Mouse (Mus musculus) limb, embryonic 11.5 days (tissue): Measurements from ENCODE around the gene Ptgis. TPM values are rescaled to one million over a fixed set of nuclear protein-coding genes. Genes with fewer than 3 reads are reported as not detected.

Source experiments
- ATAC-seq: fragments of 200-750 bp; cut with Nextera tagmentation; 2 replicates; pipeline ENCODE4 v1.8.0; 2017; ENCODE audit warnings: low read depth; ENCODE audit not compliant: insufficient number of reproducible peaks, low FRiP score, low TSS enrichment
- DNase-seq: peaks from one replicate; pipeline ENCODE4 v3.0.0-alpha.2; 2015; ENCODE audit warnings: low spot score
- H3K27ac ChIP-seq: fragments of 300-500 bp; sonication (generic); replicated peaks from 2 replicates; pipeline ENCODE4 v1.5.1; 2014; ENCODE audit warnings: low read depth, mild to moderate bottlenecking, low read length
- H3K27me3 ChIP-seq: fragments of 300-500 bp; sonication (generic); 2 replicates; pipeline ENCODE4 v1.6.1; 2014; ENCODE audit warnings: mild to moderate bottlenecking, low read length, mixed read lengths; ENCODE audit not compliant: control insufficient read depth, insufficient read depth
- H3K36me3 ChIP-seq: fragments of 300-500 bp; sonication (generic); 2 replicates; pipeline ENCODE4 v1.6.1; 2014; ENCODE audit warnings: mild to moderate bottlenecking, low read length, moderate library complexity, mixed read lengths; ENCODE audit not compliant: control insufficient read depth, insufficient read depth
- H3K4me1 ChIP-seq: fragments of 300-500 bp; sonication (generic); 2 replicates; pipeline ENCODE4 v1.6.1; 2014; ENCODE audit warnings: low read length, mixed read lengths; ENCODE audit not compliant: control insufficient read depth, insufficient read depth
- H3K4me2 ChIP-seq: fragments of 300-500 bp; sonication (generic); 2 replicates; pipeline ENCODE4 v1.6.1; 2014; ENCODE audit warnings: low read depth, mild to moderate bottlenecking, moderate library complexity; ENCODE audit not compliant: severe bottlenecking
- H3K4me3 ChIP-seq: fragments of 300-500 bp; sonication (generic); 2 replicates; pipeline ENCODE4 v1.5.1; 2014; ENCODE audit warnings: low read depth, low read length
- H3K9ac ChIP-seq: fragments of 300-500 bp; sonication (generic); 2 replicates; pipeline ENCODE4 v1.6.1; 2014; ENCODE audit warnings: mild to moderate bottlenecking, low read length
- H3K9me3 ChIP-seq: fragments of 300-500 bp; sonication (generic); 2 replicates; pipeline ENCODE4 v1.6.1; 2016; ENCODE audit warnings: low read length; ENCODE audit not compliant: control insufficient read depth
- WGBS: fragments of 180-500 bp; shearing (Covaris S2); extraction: QIAGEN DNeasy Blood & Tissue Kit; methylation state at CpG from one replicate; pipeline ENCODE4 v1.1.7; 2014; 5-methylcytosine and 5-hydroxymethylcytosine counted together
- polyA plus RNA-seq: library from polyadenylated mRNA; unstranded; fragments of >200 nt; fragmentation: Nextera tagmentation; extraction: Ambion mirVana; gene quantifications from 2 replicates; pipeline ENCODE4 v1.2.1, GENCODE M21; 2014

Gene Ptgis
- polyA plus RNA-seq, 1 experiment from 2014 or later: 19.6 TPM

GRCm38 (mm10) chr2:167220736-167221135 is 19.7 kb downstream of the Ptgis start:
- DNase-seq (no peak), ATAC-seq (no peak)
- no peaks in the 10 kb centered on the region for H3K36me3 ChIP-seq
- H3K4me1 ChIP-seq: no peaks in the 10 kb centered on the region
- no peak overlapping the region for H3K9ac ChIP-seq
- no peak overlapping the region for H3K4me2 ChIP-seq
- no peak overlapping the region for H3K27ac ChIP-seq
- H3K27me3 ChIP-seq: no peaks in the 10 kb centered on the region
- H3K4me3 ChIP-seq: no peak overlapping the region
- H3K9me3 ChIP-seq: no peaks in the 10 kb centered on the region
- WGBS: 85% methylated on average over 5 of the region's 5 CpGs

DNA sequence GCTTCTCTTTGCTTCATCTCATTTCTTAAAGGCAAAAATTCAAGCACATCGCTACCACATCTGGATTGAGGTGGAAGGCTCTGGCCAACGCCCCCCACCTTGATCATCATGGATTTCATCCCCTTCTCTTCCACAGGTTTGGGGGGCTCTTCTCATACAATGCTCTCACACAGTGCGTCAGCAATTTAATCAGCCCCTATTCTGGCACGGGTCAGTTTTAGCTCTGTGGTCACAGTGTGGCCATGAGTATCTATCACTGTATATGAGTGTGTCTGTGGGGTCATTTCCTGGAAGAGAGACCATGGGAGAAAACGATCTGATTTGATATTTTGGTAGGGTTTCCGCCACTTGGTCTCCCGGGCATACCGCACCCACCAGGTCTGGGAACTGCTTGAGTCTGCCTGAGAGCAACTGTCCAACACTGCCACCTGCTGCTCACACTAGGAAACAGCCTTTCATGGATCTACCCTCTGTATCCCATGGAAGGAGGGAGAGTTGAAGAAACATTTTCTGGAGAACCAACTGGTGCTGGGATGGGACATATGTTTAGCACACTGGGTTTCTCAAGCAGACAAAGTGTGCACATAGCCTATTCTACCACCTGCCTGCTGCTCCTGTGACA is 21.1 kb downstream of the Ptgis start:
- Histone ChIP-seq H3K4me3 (no peak overlapping the region), H3K36me3 (no peaks in the 10 kb centered on the region), H3K9ac (no peak overlapping the region), H3K27me3 (no peaks in the 10 kb centered on the region), H3K4me2 (no peak overlapping the region), H3K9me3 (no peaks in the 10 kb centered on the region), H3K27ac (no peak overlapping the region), H3K4me1 (no peaks in the 10 kb centered on the region)
- 55% methylated on average over 8 of the region's 8 CpGs for WGBS
- DNase-seq: peak; percentile 89
- ATAC-seq: no peak

DNA sequence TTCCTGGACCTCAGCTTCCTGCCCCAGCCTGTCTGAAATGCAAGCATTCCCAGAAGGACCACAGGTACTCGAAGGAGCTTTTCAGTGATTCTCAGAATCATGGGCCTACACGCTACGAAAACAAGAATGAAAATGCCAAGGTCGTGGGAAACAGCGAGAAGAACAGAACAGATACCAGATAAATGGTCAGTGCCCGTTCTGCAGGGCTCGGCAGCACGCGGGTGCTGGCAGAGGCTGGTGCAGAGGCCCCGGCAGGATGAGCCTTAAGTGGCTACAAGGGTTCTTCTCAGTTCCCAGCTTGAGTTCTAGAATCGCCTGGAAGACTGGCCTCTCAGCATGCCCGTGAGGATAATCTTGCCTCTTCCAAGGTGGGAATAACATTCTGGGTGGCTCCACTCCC is 26.7 kb downstream of the Ptgis start:
- no peak overlapping the region for H3K9ac ChIP-seq
- peaks cover 6% of the 10 kb centered on the region; the same call in 1 of the 2 replicates for H3K36me3 ChIP-seq

DNA sequence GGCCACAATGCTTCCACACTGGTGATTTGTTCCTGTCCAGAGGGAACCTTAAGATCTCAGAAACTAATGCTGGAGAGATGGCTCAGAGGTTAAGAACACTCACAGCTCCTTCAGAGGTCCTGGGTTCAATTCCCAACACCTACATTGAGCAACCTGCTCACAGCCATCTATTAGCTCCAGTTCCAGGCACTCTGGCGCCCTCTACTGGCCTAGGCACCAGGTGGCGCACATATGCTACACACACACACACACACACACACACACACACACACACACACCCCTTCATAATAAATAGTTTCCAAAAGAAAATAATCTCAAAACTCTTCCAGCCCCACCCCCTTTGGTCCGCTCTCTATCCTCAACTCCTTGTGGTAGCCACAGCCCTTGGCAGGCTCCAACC is 27.3 kb downstream of the Ptgis start:
- no peaks in the 10 kb centered on the region for H3K27me3 ChIP-seq
- H3K9me3 ChIP-seq: no peaks in the 10 kb centered on the region
- no peak overlapping the region for H3K9ac ChIP-seq
- WGBS: 90% methylated on average over 3 of the region's 3 CpGs
- no peak overlapping the region for H3K4me3 ChIP-seq
- ATAC-seq: no peak
- peaks cover 6% of the 10 kb centered on the region; the same call in 1 of the 2 replicates for H3K36me3 ChIP-seq
- H3K27ac ChIP-seq: no peak overlapping the region
- H3K4me1 ChIP-seq: no peaks in the 10 kb centered on the region
- no peak overlapping the region for H3K4me2 ChIP-seq
- no peak for DNase-seq

More for the DNA sequence above, 26.7 kb downstream of the Ptgis start:
- Histone ChIP-seq H3K4me2 (no peak overlapping the region), H3K4me1 (no peaks in the 10 kb centered on the region), H3K27me3 (no peaks in the 10 kb centered on the region), H3K27ac (no peak overlapping the region), H3K9me3 (no peaks in the 10 kb centered on the region), H3K4me3 (no peak overlapping the region)
- 94% methylated on average over 12 of the region's 12 CpGs for WGBS
- ATAC-seq (no peak), DNase-seq (no peak)

DNA sequence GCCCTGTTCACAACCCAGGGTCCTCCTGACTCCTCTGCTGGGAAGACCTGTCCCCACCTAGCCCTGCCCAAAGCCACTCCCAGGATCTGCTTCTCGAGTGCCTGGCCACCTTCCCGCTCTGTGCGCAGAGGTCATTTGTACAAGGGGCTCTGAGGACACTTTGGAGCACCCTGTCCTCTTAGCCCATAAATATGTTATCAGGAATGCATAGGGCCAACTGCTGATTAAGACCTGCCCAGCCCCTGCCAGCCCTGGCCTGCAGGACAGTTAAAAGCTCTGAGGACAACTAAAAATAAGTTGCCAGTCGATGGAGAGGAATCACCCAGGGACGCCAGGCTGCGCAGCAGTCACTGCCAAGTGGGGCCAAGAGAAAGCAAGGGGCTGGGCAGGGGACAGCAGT is 27.9 kb downstream of the Ptgis start:
- Histone ChIP-seq H3K9ac (no peak overlapping the region), H3K27ac (no peak overlapping the region), H3K27me3 (no peaks in the 10 kb centered on the region), H3K4me2 (no peak overlapping the region), H3K9me3 (no peaks in the 10 kb centered on the region), H3K36me3 (peaks cover 6% of the 10 kb centered on the region; the same call in 1 of the 2 replicates), H3K4me1 (no peaks in the 10 kb centered on the region), H3K4me3 (no peak overlapping the region)
- ATAC-seq (no peak), DNase-seq (no peak)
- 91% methylated on average over 6 of the region's 6 CpGs for WGBS

DNA sequence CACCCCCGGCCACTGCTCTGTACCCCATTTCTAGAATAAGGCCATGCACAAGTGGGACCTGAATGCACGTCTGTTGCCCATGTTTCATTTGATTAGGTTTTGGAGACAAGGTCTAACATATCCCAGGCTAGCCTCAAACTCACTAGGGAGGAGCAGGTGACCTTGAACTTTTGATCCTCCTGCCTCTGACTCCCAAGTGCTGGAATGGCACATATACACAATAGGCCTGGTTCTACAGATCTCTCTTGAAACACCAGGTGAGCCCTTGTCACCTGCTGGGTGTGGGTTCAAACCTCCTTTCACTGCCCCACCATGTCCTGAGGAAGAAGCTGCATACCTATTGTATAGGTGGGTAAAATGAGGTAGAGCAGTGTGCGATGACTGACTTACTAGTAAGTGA is 28.3 kb downstream of the Ptgis start:
- Histone ChIP-seq H3K4me2 (no peak overlapping the region), H3K9ac (no peak overlapping the region), H3K4me3 (no peak overlapping the region), H3K36me3 (peaks cover 6% of the 10 kb centered on the region; the same call in 1 of the 2 replicates), H3K27ac (no peak overlapping the region), H3K27me3 (no peaks in the 10 kb centered on the region), H3K4me1 (no peaks in the 10 kb centered on the region), H3K9me3 (no peaks in the 10 kb centered on the region)
- ATAC-seq (no peak), DNase-seq (no peak)
- WGBS: 91% methylated on average over 3 of the region's 3 CpGs

- WGBS: 89% methylated on average over 9 of the region's 9 CpGs
- ATAC-seq: no peak
- Histone ChIP-seq H3K4me2 (no peak overlapping the region), H3K4me1 (no peaks in the 10 kb centered on the region), H3K27ac (no peak overlapping the region), H3K36me3 (peaks cover 6% of the 10 kb centered on the region; the same call in 1 of the 2 replicates), H3K4me3 (no peak overlapping the region), H3K27me3 (no peaks in the 10 kb centered on the region), H3K9me3 (no peaks in the 10 kb centered on the region), H3K9ac (no peak overlapping the region)
- no peak for DNase-seq
Measured at GRCm38 (mm10) chr2:167209900-167210299, 30.5 kb downstream of the Ptgis start.

DNA sequence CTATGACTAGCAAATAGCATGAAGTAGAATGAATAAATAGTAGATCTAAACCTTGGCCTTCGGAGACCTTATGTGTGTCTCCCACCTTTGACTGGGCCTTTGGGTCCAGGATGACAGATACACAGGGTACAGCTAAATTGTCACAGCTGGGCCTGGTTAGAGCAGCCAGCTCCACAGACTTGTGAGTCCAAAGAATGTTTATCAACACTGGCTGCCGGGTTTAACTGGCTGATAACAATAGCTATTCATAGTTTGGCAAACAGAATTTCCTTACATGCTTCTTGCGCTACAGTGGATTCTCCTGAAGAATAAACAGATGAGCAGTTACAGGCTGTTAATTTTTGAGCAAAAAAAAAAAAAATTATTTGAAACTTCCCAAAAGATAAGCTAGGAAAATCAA is 31.4 kb downstream of the Ptgis start:
- ATAC-seq: no peak
- Histone ChIP-seq H3K4me3 (no peak overlapping the region), H3K27ac (no peak overlapping the region), H3K9ac (no peak overlapping the region), H3K4me1 (no peaks in the 10 kb centered on the region), H3K27me3 (no peaks in the 10 kb centered on the region), H3K4me2 (no peak overlapping the region), H3K36me3 (peaks cover 6% of the 10 kb centered on the region; the same call in 1 of the 2 replicates), H3K9me3 (no peaks in the 10 kb centered on the region)
- DNase-seq: no peak
- WGBS: 95% methylated on average over 3 of the region's 3 CpGs
